Mouse (Mus musculus): Measurements from ENCODE around the gene Rftn1. TPM values are rescaled to one million over a fixed set of nuclear protein-coding genes. Genes with fewer than 3 reads are reported as not detected.

The Rftn1 gene
- polyA plus RNA-seq, 1 experiment, result 2.8 TPM

GRCm38 (mm10) chr17:49976678-49977423 is 213.6 kb downstream of the Rftn1 start:
- Histone ChIP-seq H3K27me3 (ENCODE audit: control insufficient read depth, insufficient read depth, low read length) (no peaks in the 10 kb centered on the region), H3K36me3 (ENCODE audit: control insufficient read depth, insufficient read depth, low read length) (no peaks in the 10 kb centered on the region), H3K27ac (ENCODE audit: control insufficient read depth, insufficient read depth, low read depth, low read length) (no peak overlapping the region), H3K4me3 (ENCODE audit: control insufficient read depth, low read depth, low read length) (no peak overlapping the region), H3K4me1 (ENCODE audit: control insufficient read depth, insufficient read depth, low read length) (no peaks in the 10 kb centered on the region)
- no peak for TF ChIP-seq CTCF (IDR thresholded peaks at IDR 0.05; ENCODE audit: control insufficient read depth, insufficient read depth, insufficient replicate concordance, low read depth, low read length)
- no peak for TF ChIP-seq POLR2A (IDR thresholded peaks at IDR 0.05; ENCODE audit: control insufficient read depth, low read depth, low read length)

- H3K36me3 ChIP-seq (ENCODE audit: control insufficient read depth, insufficient read depth, low read length), result no peaks in the 10 kb centered on the region
- TF ChIP-seq CTCF (IDR thresholded peaks at IDR 0.05; ENCODE audit: control insufficient read depth, insufficient read depth, insufficient replicate concordance, low read depth, low read length) (no peak), POLR2A (IDR thresholded peaks at IDR 0.05; ENCODE audit: control insufficient read depth, low read depth, low read length) (no peak)
- H3K4me3 ChIP-seq (ENCODE audit: control insufficient read depth, low read depth, low read length), result no peak overlapping the region
- H3K27ac ChIP-seq (ENCODE audit: control insufficient read depth, insufficient read depth, low read depth, low read length), result no peak overlapping the region
- no peaks in the 10 kb centered on the region for H3K4me1 ChIP-seq (ENCODE audit: control insufficient read depth, insufficient read depth, low read length)
- H3K27me3 ChIP-seq (ENCODE audit: control insufficient read depth, insufficient read depth, low read length), result no peaks in the 10 kb centered on the region
These were observed 215.0 kb downstream of the Rftn1 start for GRCm38 (mm10) chr17:49975481-49975880.

GRCm38 (mm10) chr17:49974996-49975395 is 215.5 kb downstream of the Rftn1 start:
- no peak for TF ChIP-seq CTCF (IDR thresholded peaks at IDR 0.05; ENCODE audit: control insufficient read depth, insufficient read depth, insufficient replicate concordance, low read depth, low read length)
- no peak for TF ChIP-seq POLR2A (IDR thresholded peaks at IDR 0.05; ENCODE audit: control insufficient read depth, low read depth, low read length)
- Histone ChIP-seq H3K27me3 (ENCODE audit: control insufficient read depth, insufficient read depth, low read length) (no peaks in the 10 kb centered on the region), H3K36me3 (ENCODE audit: control insufficient read depth, insufficient read depth, low read length) (no peaks in the 10 kb centered on the region), H3K4me1 (ENCODE audit: control insufficient read depth, insufficient read depth, low read length) (no peaks in the 10 kb centered on the region), H3K4me3 (ENCODE audit: control insufficient read depth, low read depth, low read length) (no peak overlapping the region), H3K27ac (ENCODE audit: control insufficient read depth, insufficient read depth, low read depth, low read length) (no peak overlapping the region)

- peaks cover 2% of the 10 kb centered on the region for H3K4me1 ChIP-seq (ENCODE audit: control insufficient read depth, insufficient read depth, low read length)
- no peak for TF ChIP-seq CTCF (IDR thresholded peaks at IDR 0.05; ENCODE audit: control insufficient read depth, insufficient read depth, insufficient replicate concordance, low read depth, low read length)
- no peak for TF ChIP-seq POLR2A (IDR thresholded peaks at IDR 0.05; ENCODE audit: control insufficient read depth, low read depth, low read length)
- no peak overlapping the region for H3K27ac ChIP-seq (ENCODE audit: control insufficient read depth, insufficient read depth, low read depth, low read length)
- H3K27me3 ChIP-seq (ENCODE audit: control insufficient read depth, insufficient read depth, low read length), result no peaks in the 10 kb centered on the region
- no peak overlapping the region for H3K4me3 ChIP-seq (ENCODE audit: control insufficient read depth, low read depth, low read length)
- no peaks in the 10 kb centered on the region for H3K36me3 ChIP-seq (ENCODE audit: control insufficient read depth, insufficient read depth, low read length)
These were observed 218.3 kb downstream of the Rftn1 start for GRCm38 (mm10) chr17:49972164-49972563.

GRCm38 (mm10) chr17:49971057-49971456 is 219.4 kb downstream of the Rftn1 start:
- no peak for TF ChIP-seq CTCF (IDR thresholded peaks at IDR 0.05; ENCODE audit: control insufficient read depth, insufficient read depth, insufficient replicate concordance, low read depth, low read length)
- no peak for TF ChIP-seq POLR2A (IDR thresholded peaks at IDR 0.05; ENCODE audit: control insufficient read depth, low read depth, low read length)
- Histone ChIP-seq H3K27me3 (ENCODE audit: control insufficient read depth, insufficient read depth, low read length) (no peaks in the 10 kb centered on the region), H3K27ac (ENCODE audit: control insufficient read depth, insufficient read depth, low read depth, low read length) (no peak overlapping the region), H3K4me1 (ENCODE audit: control insufficient read depth, insufficient read depth, low read length) (peaks cover 2% of the 10 kb centered on the region), H3K36me3 (ENCODE audit: control insufficient read depth, insufficient read depth, low read length) (no peaks in the 10 kb centered on the region), H3K4me3 (ENCODE audit: control insufficient read depth, low read depth, low read length) (no peak overlapping the region)

- H3K27ac ChIP-seq (ENCODE audit: control insufficient read depth, insufficient read depth, low read depth, low read length), result no peak overlapping the region
- peaks cover 2% of the 10 kb centered on the region for H3K4me1 ChIP-seq (ENCODE audit: control insufficient read depth, insufficient read depth, low read length)
- no peaks in the 10 kb centered on the region for H3K27me3 ChIP-seq (ENCODE audit: control insufficient read depth, insufficient read depth, low read length)
- no peak for TF ChIP-seq CTCF (IDR thresholded peaks at IDR 0.05; ENCODE audit: control insufficient read depth, insufficient read depth, insufficient replicate concordance, low read depth, low read length)
- TF ChIP-seq POLR2A (IDR thresholded peaks at IDR 0.05; ENCODE audit: control insufficient read depth, low read depth, low read length), result no peak
- H3K36me3 ChIP-seq (ENCODE audit: control insufficient read depth, insufficient read depth, low read length), result no peaks in the 10 kb centered on the region
- no peak overlapping the region for H3K4me3 ChIP-seq (ENCODE audit: control insufficient read depth, low read depth, low read length)
These were observed 221.8 kb downstream of the Rftn1 start for GRCm38 (mm10) chr17:49968467-49969207.
